Mouse (Mus musculus) small intestine, adult 2 months (tissue): Measurements from ENCODE around the gene Rnf123.

Source experiments
- CTCF ChIP-seq: fragments of 200-500 bp; IDR thresholded peaks from 2 replicates; pipeline ENCODE4 v1.5.1; 2012; ENCODE audit warnings: low read depth, mild to moderate bottlenecking, control low read depth, inconsistent platforms, low read length, moderate library complexity, mixed read lengths; ENCODE audit not compliant: insufficient replicate concordance, insufficient read length; ENCODE audit errors: extremely low read depth
- POLR2A ChIP-seq: fragments of 200-500 bp; IDR thresholded peaks from 2 replicates; pipeline ENCODE4 v1.6.1; 2012; ENCODE audit warnings: low read depth, mild to moderate bottlenecking, control low read depth, inconsistent platforms, low read length, moderate library complexity

GRCm38 (mm10) chr9:108062142-108062541, 21.0 kb downstream of the Rnf123 start:
- no peak for TF ChIP-seq POLR2A
- TF ChIP-seq CTCF, result no peak
